Mouse (Mus musculus): ENCODE data around the gene Nos3. TPM values are rescaled to one million over a fixed set of nuclear protein-coding genes. Genes with fewer than 3 reads are reported as not detected.

Nos3 gene
- polyA plus RNA-seq, 1 experiment, result 0.92 TPM

DNA sequence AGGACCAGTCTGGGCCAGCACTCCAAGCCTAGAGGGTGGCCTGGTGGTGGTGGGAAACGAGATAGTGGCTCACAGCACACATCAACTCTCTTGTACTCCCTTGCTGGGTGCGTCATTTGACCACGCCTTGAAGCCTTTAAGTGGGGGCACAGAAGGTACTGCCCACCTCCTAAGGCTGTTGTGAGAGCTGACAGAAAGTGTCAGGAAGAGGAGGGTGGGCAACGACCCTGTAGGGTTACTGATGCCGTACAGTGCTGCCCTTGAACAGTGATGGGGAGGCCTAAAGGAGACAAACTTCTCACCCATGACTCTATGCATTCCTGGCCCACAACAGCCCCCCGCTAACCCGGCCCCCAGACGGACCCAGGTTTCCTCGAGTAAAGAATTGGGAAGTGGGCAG lies 1.8 kb downstream of the Nos3 start:
- Histone ChIP-seq H3K79me2 (ENCODE audit: control insufficient read depth, insufficient read depth) (no peaks in the 10 kb centered on the region), H3ac (ENCODE audit: control insufficient read depth, insufficient read length) (no peak overlapping the region), H3K36me3 (ENCODE audit: control insufficient read depth, insufficient read depth) (no peaks in the 10 kb centered on the region), H3K27me3 (ENCODE audit: control insufficient read depth, insufficient read depth, insufficient read length) (peaks cover 48% of the 10 kb centered on the region), H3K4me3 (no peak overlapping the region), H3K4me2 (ENCODE audit: low read depth) (no peak overlapping the region)
- TF ChIP-seq E2F4 (IDR thresholded peaks at IDR 0.05; ENCODE audit: insufficient read depth), result no peak
- no peak for TF ChIP-seq MYOG (IDR thresholded peaks at IDR 0.05; ENCODE audit: control insufficient read depth in 1 of 3, insufficient read depth in 1 of 3, insufficient read length in 2 of 3, low read depth in 2 of 3)
- no peak for TF ChIP-seq USF1 (IDR thresholded peaks at IDR 0.05; ENCODE audit: low read depth)
- TF ChIP-seq SRF (IDR thresholded peaks at IDR 0.05; ENCODE audit: control insufficient read depth, insufficient read length, low read depth), result no peak
- TF ChIP-seq CEBPB (IDR thresholded peaks at IDR 0.05; ENCODE audit: insufficient read depth, poor library complexity, severe bottlenecking), result no peak
- TF ChIP-seq MAX (IDR thresholded peaks at IDR 0.05; ENCODE audit: low read depth), result no peak
- no peak for TF ChIP-seq POLR2A (IDR thresholded peaks at IDR 0.05; ENCODE audit: insufficient read length, low read depth)
- no peak for TF ChIP-seq MYOD1 (IDR thresholded peaks at IDR 0.05; ENCODE audit: control insufficient read depth in 1 of 3, insufficient read length in 2 of 3, low read depth in 2 of 3)
- TF ChIP-seq POLR2AphosphoS2 (IDR thresholded peaks at IDR 0.05; ENCODE audit: insufficient read length, low read depth), result no peak
- TF ChIP-seq TCF3 (IDR thresholded peaks at IDR 0.05; ENCODE audit: insufficient read length, low read depth), result no peak
- TF ChIP-seq TCF12 (IDR thresholded peaks at IDR 0.05; ENCODE audit: insufficient read depth, poor library complexity, severe bottlenecking), result no peak
- TF ChIP-seq REST (IDR thresholded peaks at IDR 0.05; ENCODE audit: insufficient read depth, insufficient read length), result no peak

DNA sequence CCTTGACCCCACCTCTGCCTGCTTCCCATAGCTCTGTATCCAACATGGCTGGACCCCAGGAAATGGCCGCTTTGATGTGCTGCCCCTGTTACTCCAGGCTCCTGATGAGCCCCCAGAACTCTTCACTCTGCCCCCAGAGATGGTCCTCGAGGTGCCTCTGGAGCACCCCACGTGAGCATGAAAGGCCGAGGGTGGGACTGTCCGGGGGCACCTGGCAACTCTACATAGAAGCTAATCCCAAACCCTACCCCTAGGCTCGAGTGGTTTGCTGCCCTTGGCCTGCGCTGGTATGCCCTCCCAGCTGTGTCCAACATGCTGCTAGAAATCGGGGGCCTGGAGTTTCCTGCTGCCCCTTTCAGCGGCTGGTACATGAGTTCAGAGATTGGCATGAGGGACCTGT lies 5.2 kb downstream of the Nos3 start:
- Histone ChIP-seq H3K4me3 (no peak overlapping the region), H3K79me2 (ENCODE audit: control insufficient read depth, insufficient read depth) (no peaks in the 10 kb centered on the region), H3K4me2 (ENCODE audit: low read depth) (no peak overlapping the region), H3K36me3 (ENCODE audit: control insufficient read depth, insufficient read depth) (no peaks in the 10 kb centered on the region), H3K27me3 (ENCODE audit: control insufficient read depth, insufficient read depth, insufficient read length) (peaks cover 44% of the 10 kb centered on the region), H3ac (ENCODE audit: control insufficient read depth, insufficient read length) (no peak overlapping the region)
- no peak for TF ChIP-seq TCF3 (IDR thresholded peaks at IDR 0.05; ENCODE audit: insufficient read length, low read depth)
- no peak for TF ChIP-seq REST (IDR thresholded peaks at IDR 0.05; ENCODE audit: insufficient read depth, insufficient read length)
- TF ChIP-seq MYOG (IDR thresholded peaks at IDR 0.05; ENCODE audit: control insufficient read depth in 1 of 3, insufficient read depth in 1 of 3, insufficient read length in 2 of 3, low read depth in 2 of 3), result no peak
- TF ChIP-seq TCF12 (IDR thresholded peaks at IDR 0.05; ENCODE audit: insufficient read depth, poor library complexity, severe bottlenecking), result no peak

DNA sequence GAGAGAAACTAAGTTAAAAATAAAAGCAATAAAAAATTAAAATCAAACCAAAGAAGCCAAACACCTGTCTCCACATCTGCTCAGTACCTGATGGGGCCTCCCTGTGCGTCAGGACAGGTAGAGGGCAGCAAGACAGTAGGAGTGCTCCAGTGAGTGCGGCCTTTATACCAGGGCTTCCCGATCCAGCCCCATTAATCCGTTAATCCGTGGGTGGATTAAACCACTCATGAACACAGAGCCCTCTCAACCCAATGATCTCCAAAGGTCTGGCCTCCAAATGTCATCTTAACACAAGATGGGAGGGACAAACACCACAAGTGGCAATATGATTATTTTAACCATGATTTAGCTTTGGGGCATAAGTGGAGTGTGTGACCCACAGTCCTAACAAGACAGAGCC lies 9.2 kb downstream of the Nos3 start:
- Histone ChIP-seq H3K27me3 (ENCODE audit: control insufficient read depth, insufficient read depth, insufficient read length) (peaks cover 20% of the 10 kb centered on the region), H3K4me3 (no peak overlapping the region), H3ac (ENCODE audit: control insufficient read depth, insufficient read length) (no peak overlapping the region), H3K79me2 (ENCODE audit: control insufficient read depth, insufficient read depth) (no peaks in the 10 kb centered on the region), H3K4me2 (ENCODE audit: low read depth) (no peak overlapping the region), H3K36me3 (ENCODE audit: control insufficient read depth, insufficient read depth) (no peaks in the 10 kb centered on the region)
- TF ChIP-seq TCF12 (IDR thresholded peaks at IDR 0.05; ENCODE audit: insufficient read depth, poor library complexity, severe bottlenecking) (no peak), TCF3 (IDR thresholded peaks at IDR 0.05; ENCODE audit: insufficient read length, low read depth) (no peak), MYOG (IDR thresholded peaks at IDR 0.05; ENCODE audit: control insufficient read depth in 1 of 3, insufficient read depth in 1 of 3, insufficient read length in 2 of 3, low read depth in 2 of 3) (no peak), REST (IDR thresholded peaks at IDR 0.05; ENCODE audit: insufficient read depth, insufficient read length) (no peak), SRF (IDR thresholded peaks at IDR 0.05; ENCODE audit: control insufficient read depth, insufficient read length, low read depth) (no peak)

DNA sequence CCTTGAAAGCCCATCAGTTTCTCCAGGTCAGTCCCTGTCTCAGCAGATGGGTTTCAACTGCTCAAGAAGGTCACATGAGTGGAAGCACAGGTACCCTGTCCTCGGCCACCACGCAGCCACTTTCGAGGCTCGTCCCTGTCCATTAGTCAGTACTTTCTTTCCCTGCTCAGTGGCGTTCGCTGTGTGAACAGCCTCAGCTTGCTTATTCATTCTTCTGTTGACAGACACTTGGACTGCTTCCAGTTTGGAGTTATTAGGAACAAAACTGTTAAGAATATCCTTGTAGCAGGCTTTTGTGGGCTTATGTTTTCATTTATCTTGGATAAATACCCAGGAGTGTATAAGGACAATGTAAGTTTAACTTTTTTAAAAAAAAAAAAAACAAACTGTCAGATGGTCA lies 9.6 kb downstream of the Nos3 start:
- H3K27me3 ChIP-seq (ENCODE audit: control insufficient read depth, insufficient read depth, insufficient read length), result peaks cover 17% of the 10 kb centered on the region
- H3K36me3 ChIP-seq (ENCODE audit: control insufficient read depth, insufficient read depth), result no peaks in the 10 kb centered on the region
- H3K4me3 ChIP-seq, result no peak overlapping the region
- TF ChIP-seq TCF12 (IDR thresholded peaks at IDR 0.05; ENCODE audit: insufficient read depth, poor library complexity, severe bottlenecking) (no peak), MYOD1 (IDR thresholded peaks at IDR 0.05; ENCODE audit: control insufficient read depth in 1 of 3, insufficient read length in 2 of 3, low read depth in 2 of 3) (no peak), CEBPB (IDR thresholded peaks at IDR 0.05; ENCODE audit: insufficient read depth, poor library complexity, severe bottlenecking) (no peak), SRF (IDR thresholded peaks at IDR 0.05; ENCODE audit: control insufficient read depth, insufficient read length, low read depth) (no peak), POLR2AphosphoS2 (IDR thresholded peaks at IDR 0.05; ENCODE audit: insufficient read length, low read depth) (no peak), USF1 (IDR thresholded peaks at IDR 0.05; ENCODE audit: low read depth) (no peak), TCF3 (IDR thresholded peaks at IDR 0.05; ENCODE audit: insufficient read length, low read depth) (no peak), REST (IDR thresholded peaks at IDR 0.05; ENCODE audit: insufficient read depth, insufficient read length) (no peak), MYOG (IDR thresholded peaks at IDR 0.05; ENCODE audit: control insufficient read depth in 1 of 3, insufficient read depth in 1 of 3, insufficient read length in 2 of 3, low read depth in 2 of 3) (no peak), POLR2A (IDR thresholded peaks at IDR 0.05; ENCODE audit: insufficient read length, low read depth) (no peak), MAX (IDR thresholded peaks at IDR 0.05; ENCODE audit: low read depth) (no peak), E2F4 (IDR thresholded peaks at IDR 0.05; ENCODE audit: insufficient read depth) (no peak)
- no peaks in the 10 kb centered on the region for H3K79me2 ChIP-seq (ENCODE audit: control insufficient read depth, insufficient read depth)
- no peak overlapping the region for H3K4me2 ChIP-seq (ENCODE audit: low read depth)
- no peak overlapping the region for H3ac ChIP-seq (ENCODE audit: control insufficient read depth, insufficient read length)

DNA sequence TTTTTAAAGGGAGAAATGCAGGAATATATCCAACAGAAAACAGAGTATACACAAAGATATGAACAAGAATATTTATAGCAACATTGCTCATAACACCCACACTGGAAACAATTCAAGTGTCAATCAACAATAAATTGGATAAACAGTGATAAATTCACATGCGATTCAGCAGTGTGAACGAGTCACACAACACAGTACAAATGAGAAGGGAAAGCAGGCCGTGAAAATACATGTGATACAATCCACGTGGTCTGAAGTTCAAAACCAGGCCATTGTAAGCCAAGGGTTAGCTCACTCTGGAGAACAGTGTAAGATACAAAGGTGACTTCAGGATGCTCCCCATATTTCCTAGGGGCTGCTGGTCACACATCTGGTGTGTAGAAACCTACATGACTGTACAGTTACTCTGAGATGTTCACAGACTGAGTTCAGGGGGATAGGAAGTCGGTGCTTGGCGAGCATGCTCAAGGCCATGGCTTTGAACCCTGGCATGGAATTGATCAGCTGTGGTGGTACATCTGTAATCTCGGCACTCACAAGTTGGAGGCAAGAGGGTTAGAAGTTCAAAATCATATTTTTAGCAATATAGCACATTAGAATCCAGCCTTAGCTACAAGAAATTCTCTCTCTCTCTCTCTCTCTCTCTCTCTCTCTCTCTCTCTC lies 10.2 kb downstream of the Nos3 start:
- Histone ChIP-seq H3K79me2 (ENCODE audit: control insufficient read depth, insufficient read depth) (no peaks in the 10 kb centered on the region), H3K27me3 (ENCODE audit: control insufficient read depth, insufficient read depth, insufficient read length) (peaks cover 22% of the 10 kb centered on the region), H3K4me2 (ENCODE audit: low read depth) (no peak overlapping the region), H3ac (ENCODE audit: control insufficient read depth, insufficient read length) (no peak overlapping the region), H3K4me3 (no peak overlapping the region), H3K36me3 (ENCODE audit: control insufficient read depth, insufficient read depth) (no peaks in the 10 kb centered on the region)
- TF ChIP-seq CEBPB (IDR thresholded peaks at IDR 0.05; ENCODE audit: insufficient read depth, poor library complexity, severe bottlenecking) (no peak), E2F4 (IDR thresholded peaks at IDR 0.05; ENCODE audit: insufficient read depth) (no peak), USF1 (IDR thresholded peaks at IDR 0.05; ENCODE audit: low read depth) (no peak), MYOG (IDR thresholded peaks at IDR 0.05; ENCODE audit: control insufficient read depth in 1 of 3, insufficient read depth in 1 of 3, insufficient read length in 2 of 3, low read depth in 2 of 3) (no peak), SRF (IDR thresholded peaks at IDR 0.05; ENCODE audit: control insufficient read depth, insufficient read length, low read depth) (no peak), TCF3 (IDR thresholded peaks at IDR 0.05; ENCODE audit: insufficient read length, low read depth) (no peak), MAX (IDR thresholded peaks at IDR 0.05; ENCODE audit: low read depth) (no peak), POLR2A (IDR thresholded peaks at IDR 0.05; ENCODE audit: insufficient read length, low read depth) (no peak), TCF12 (IDR thresholded peaks at IDR 0.05; ENCODE audit: insufficient read depth, poor library complexity, severe bottlenecking) (no peak)
